Mouse (Mus musculus) hindbrain, embryonic 12.5 days (tissue): ENCODE results near the gene Keap1. TPM values are rescaled to one million over a fixed set of nuclear protein-coding genes. Genes with fewer than 3 reads are reported as not detected.

Source experiments
- ATAC-seq: fragments of 200-750 bp; cut with Nextera tagmentation; 2 replicates; pipeline ENCODE4 v1.8.0; 2017; ENCODE audit warnings: moderate TSS enrichment; ENCODE audit not compliant: low FRiP score
- H3K27ac ChIP-seq: fragments of 300-500 bp; sonication (generic); 2 replicates; pipeline ENCODE4 v1.5.1; 2016; ENCODE audit warnings: mild to moderate bottlenecking
- H3K27me3 ChIP-seq: fragments of 300-500 bp; sonication (generic); 2 replicates; pipeline ENCODE4 v1.6.1; 2016; ENCODE audit warnings: mild to moderate bottlenecking
- H3K36me3 ChIP-seq: fragments of 300-500 bp; sonication (generic); 2 replicates; pipeline ENCODE4 v1.6.1; 2016; ENCODE audit warnings: mild to moderate bottlenecking
- H3K4me1 ChIP-seq: fragments of 300-500 bp; sonication (generic); 2 replicates; pipeline ENCODE4 v1.6.1; 2016
- H3K4me2 ChIP-seq: fragments of 300-500 bp; sonication (generic); replicated peaks from 2 replicates; pipeline ENCODE4 v1.6.1; 2016; ENCODE audit warnings: mild to moderate bottlenecking
- H3K4me3 ChIP-seq: fragments of 300-500 bp; sonication (generic); 2 replicates; pipeline ENCODE4 v1.5.1; 2016; ENCODE audit warnings: mild to moderate bottlenecking
- H3K9ac ChIP-seq: fragments of 300-500 bp; sonication (generic); 2 replicates; pipeline ENCODE4 v1.6.1; 2016; ENCODE audit warnings: mild to moderate bottlenecking, moderate library complexity
- H3K9me3 ChIP-seq: fragments of 300-500 bp; sonication (generic); replicated peaks from 2 replicates; pipeline ENCODE4 v1.6.1; 2016; ENCODE audit warnings: mild to moderate bottlenecking
- WGBS: fragments of 180-500 bp; shearing (Covaris S2); methylation state at CpG from one replicate; pipeline ENCODE4 v1.1.7; 2016; 5-methylcytosine and 5-hydroxymethylcytosine counted together
- polyA plus RNA-seq: library from polyadenylated mRNA; unstranded; fragments of >200 nt; fragmentation: Nextera tagmentation; extraction: Ambion mirVana; gene quantifications from 2 replicates; pipeline ENCODE4 v1.2.1, GENCODE M21; 2016

Gene Keap1
- polyA plus RNA-seq, 1 experiment from 2014 or later = 54.8 TPM

DNA sequence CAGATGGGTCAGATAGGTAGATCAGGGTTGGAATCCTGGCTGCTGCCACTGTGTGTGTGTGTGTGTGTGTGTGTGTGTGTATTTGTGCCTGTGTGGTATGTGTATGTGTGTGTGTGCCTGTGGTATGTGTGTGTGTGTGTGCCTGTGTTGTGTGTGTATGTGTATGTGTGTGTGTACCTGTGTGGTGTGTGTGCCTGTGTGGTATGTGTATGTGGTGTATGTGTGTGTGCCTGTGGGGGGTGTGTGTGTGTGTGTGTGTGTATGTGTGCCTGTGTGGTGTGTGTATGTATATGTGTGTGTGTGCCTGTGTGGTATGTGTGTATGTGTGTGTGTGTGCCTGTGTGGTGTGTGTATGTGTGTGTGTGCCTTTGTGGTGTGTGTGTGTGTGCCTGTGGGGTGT, 15.5 kb upstream of the Keap1 start:
- Histone ChIP-seq H3K27ac (no peak overlapping the region), H3K4me1 (peaks cover 5% of the 10 kb centered on the region; the same call in 1 of the 2 replicates), H3K9me3 (no peaks in the 10 kb centered on the region), H3K27me3 (peaks cover 30% of the 10 kb centered on the region), H3K4me2 (no peak overlapping the region), H3K4me3 (no peak overlapping the region), H3K36me3 (no peaks in the 10 kb centered on the region), H3K9ac (no peak overlapping the region)
- no peak for ATAC-seq

DNA sequence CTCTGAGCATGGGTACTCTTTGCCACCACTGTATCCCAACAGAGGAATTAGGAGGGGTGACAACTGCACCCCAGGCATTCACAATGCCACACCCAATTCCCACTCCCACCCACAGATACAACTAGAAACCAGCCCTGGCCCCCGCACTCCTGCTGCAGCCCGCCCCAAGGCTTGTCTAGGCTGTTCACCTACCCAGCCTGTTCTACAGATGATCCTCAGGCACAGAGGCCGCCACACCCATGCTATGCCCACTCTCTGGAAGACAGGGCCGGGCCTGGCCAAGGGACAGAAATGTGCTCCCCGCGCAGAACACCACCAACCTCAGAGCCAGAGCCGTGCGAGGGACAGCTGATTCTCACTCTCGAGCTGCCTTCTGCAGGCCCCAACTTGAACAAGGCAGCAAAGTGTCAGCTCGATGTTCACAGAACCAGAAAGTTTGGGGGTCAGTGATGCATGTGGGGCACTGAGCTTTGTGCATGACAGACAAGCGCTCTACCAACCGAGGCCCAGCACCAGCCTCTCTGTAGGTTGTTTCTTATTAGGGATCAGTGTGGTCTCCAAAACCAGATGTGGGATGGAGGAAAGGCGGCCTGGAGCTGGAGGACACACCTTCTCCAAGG, 12.1 kb upstream of the Keap1 start:
- H3K36me3 ChIP-seq = no peaks in the 10 kb centered on the region
- H3K4me3 ChIP-seq = no peak overlapping the region
- H3K9me3 ChIP-seq = no peaks in the 10 kb centered on the region
- H3K4me1 ChIP-seq = peaks cover 10% of the 10 kb centered on the region
- 68% methylated on average over 13 of the region's 13 CpGs for WGBS
- no peak overlapping the region for H3K9ac ChIP-seq
- ATAC-seq = no peak
- H3K27me3 ChIP-seq = peaks cover 64% of the 10 kb centered on the region
- no peak overlapping the region for H3K27ac ChIP-seq
- no peak overlapping the region for H3K4me2 ChIP-seq

- no peak overlapping the region for H3K4me3 ChIP-seq
- no peaks in the 10 kb centered on the region for H3K36me3 ChIP-seq
- H3K9ac ChIP-seq = no peak overlapping the region
- no peak for ATAC-seq
- no peak overlapping the region for H3K4me2 ChIP-seq
- 51% methylated on average over 2 of the region's 2 CpGs for WGBS
- peaks cover 71% of the 10 kb centered on the region for H3K27me3 ChIP-seq
- no peaks in the 10 kb centered on the region for H3K9me3 ChIP-seq
- no peak overlapping the region for H3K27ac ChIP-seq
- peaks cover 10% of the 10 kb centered on the region for H3K4me1 ChIP-seq
Measured at GRCm38 (mm10) chr9:21250509-21250908, 11.3 kb upstream of the Keap1 start.

DNA sequence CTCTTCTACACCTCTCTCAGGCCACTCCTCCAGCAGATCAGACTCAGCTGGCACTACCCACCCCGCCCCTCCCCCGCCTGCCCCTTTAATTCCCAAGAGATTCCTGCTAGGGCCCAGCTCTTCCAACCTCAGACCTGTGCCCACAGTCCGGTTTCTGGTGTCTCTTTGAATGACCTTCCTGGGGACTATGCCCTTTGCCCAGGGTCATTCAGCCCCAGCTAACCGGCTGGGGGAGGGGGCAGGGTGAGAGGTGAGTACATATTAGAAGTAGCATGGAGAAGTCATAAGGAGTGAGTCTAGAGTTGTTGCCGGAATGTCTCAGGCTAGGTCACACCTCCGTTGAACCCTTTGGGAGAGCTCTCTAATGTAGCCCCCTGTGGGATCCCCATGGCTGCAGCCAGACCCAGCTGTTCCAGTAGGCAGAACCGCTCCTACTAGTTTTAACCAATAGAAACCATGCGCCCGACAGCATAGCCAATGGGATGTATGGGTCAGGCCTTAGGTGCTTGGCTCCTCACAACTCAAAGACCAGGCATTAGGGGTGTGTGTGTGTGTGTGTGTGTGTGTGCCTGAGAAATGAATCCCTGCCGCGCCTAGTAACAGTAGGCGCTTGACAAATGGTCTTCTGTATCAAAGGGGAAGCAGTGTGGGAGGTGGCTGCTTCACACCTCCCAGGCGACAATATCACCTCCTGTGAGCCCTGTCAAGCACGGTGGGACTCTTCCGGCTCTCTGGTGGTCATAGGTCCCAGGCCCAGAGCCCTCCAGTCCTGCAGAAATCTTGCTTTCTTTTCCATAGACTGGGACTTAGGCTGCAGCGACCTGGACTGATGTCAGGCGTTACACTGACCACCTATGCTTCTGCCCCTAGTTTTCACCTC, 10.7 kb upstream of the Keap1 start:
- no peak for ATAC-seq
- no peak overlapping the region for H3K27ac ChIP-seq
- 31% methylated on average over 17 of the region's 17 CpGs for WGBS

DNA sequence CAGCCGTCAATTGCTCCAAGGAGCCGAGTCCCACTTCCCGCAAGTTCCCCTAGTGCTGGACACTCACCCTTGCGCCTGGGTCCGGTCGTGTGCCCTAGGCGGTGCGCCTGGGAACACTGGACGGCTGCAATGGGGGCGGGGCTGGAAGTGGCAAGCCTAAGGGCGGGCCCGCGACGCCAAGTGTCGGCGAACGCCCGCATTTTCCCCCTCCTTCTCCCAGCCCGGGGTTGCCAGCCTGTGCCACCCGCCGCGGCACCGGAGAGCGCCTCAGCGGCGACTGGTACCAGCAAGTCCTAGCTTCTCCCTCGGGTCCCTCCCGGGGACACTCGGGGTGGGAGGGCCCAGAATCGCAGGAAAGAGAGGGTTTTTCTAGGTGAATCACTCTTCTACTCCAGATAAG, 9.2 kb upstream of the Keap1 start, which contains the start of gene S1pr5:
Gene S1pr5, minus strand, starts transcription at position 118 of the 400 bp plus-strand sequence.
- Histone ChIP-seq H3K36me3 (no peaks in the 10 kb centered on the region), H3K27me3 (peaks cover 93% of the 10 kb centered on the region), H3K27ac (no peak within 1 kb of the TSS), H3K4me3 (peak within 1 kb of the TSS; percentile 20), H3K9ac (peak within 1 kb of the TSS; percentile 18; the same call in 1 of the 2 replicates), H3K4me2 (peak within 1 kb of the TSS; percentile 34), H3K9me3 (no peaks in the 10 kb centered on the region), H3K4me1 (peaks cover 27% of the 10 kb centered on the region)
- ATAC-seq = no peak
- 1% methylated on average over 30 of the region's 30 CpGs for WGBS

More for the DNA sequence above, 10.7 kb upstream of the Keap1 start:
- H3K4me3 ChIP-seq = no peak overlapping the region
- H3K9ac ChIP-seq = no peak overlapping the region
- no peak overlapping the region for H3K4me2 ChIP-seq
- H3K36me3 ChIP-seq = no peaks in the 10 kb centered on the region
- peaks cover 77% of the 10 kb centered on the region for H3K27me3 ChIP-seq
- peaks cover 15% of the 10 kb centered on the region for H3K4me1 ChIP-seq
- H3K9me3 ChIP-seq = no peaks in the 10 kb centered on the region

DNA sequence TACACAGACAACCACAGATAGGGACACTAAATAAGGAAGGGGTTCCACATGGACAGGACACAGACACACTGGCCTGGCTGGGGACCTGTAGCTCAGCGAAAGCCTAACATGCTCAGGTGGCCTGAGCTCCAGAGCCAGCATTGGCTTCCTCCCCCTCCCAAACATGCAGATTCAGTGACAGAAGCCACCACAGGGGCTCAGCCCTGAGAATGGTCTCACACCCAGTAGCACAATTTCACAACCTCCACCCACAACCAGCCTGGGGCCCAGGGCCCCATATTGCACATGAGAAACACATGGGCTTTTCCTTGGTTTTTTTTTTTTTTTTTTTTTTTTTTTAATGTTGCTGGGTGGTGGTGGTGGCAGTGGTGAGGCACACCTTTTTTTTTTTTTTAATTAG, 7.2 kb upstream of the Keap1 start:
- no peak overlapping the region for H3K9ac ChIP-seq
- no peaks in the 10 kb centered on the region for H3K9me3 ChIP-seq
- H3K27me3 ChIP-seq = peaks cover 99% of the 10 kb centered on the region
- peaks cover 27% of the 10 kb centered on the region for H3K4me1 ChIP-seq
- no peak overlapping the region for H3K27ac ChIP-seq
- no peak for ATAC-seq
- 50% methylated on average over 1 of the region's 1 CpGs for WGBS
- H3K36me3 ChIP-seq = no peaks in the 10 kb centered on the region
- H3K4me3 ChIP-seq = no peak overlapping the region
- no peak overlapping the region for H3K4me2 ChIP-seq

- 5% methylated on average over 16 of the region's 16 CpGs for WGBS
- Histone ChIP-seq H3K9me3 (no peaks in the 10 kb centered on the region), H3K9ac (peak overlapping the region; percentile 55), H3K27ac (peak overlapping the region; percentile 17; the same call in 1 of the 2 replicates), H3K27me3 (peaks cover 88% of the 10 kb centered on the region), H3K4me1 (peaks cover 26% of the 10 kb centered on the region), H3K4me3 (peak overlapping the region; percentile 42), H3K4me2 (peak overlapping the region; percentile 73), H3K36me3 (no peaks in the 10 kb centered on the region)
- no peak for ATAC-seq
Measured at GRCm38 (mm10) chr9:21245113-21245487, 5.9 kb upstream of the Keap1 start.

- Histone ChIP-seq H3K27ac (peak overlapping the region; percentile 23), H3K4me2 (peak overlapping the region; percentile 73), H3K9me3 (no peaks in the 10 kb centered on the region), H3K4me1 (peaks cover 22% of the 10 kb centered on the region), H3K9ac (peak overlapping the region; percentile 55), H3K27me3 (peaks cover 83% of the 10 kb centered on the region), H3K4me3 (peak overlapping the region; percentile 42), H3K36me3 (no peaks in the 10 kb centered on the region)
- under 1% methylated on average over 72 of the region's 72 CpGs for WGBS
- ATAC-seq = peak; percentile 67
Measured at GRCm38 (mm10) chr9:21244428-21245112, 5.4 kb upstream of the Keap1 start.

- Histone ChIP-seq H3K27me3 (peaks cover 77% of the 10 kb centered on the region), H3K36me3 (no peaks in the 10 kb centered on the region), H3K9me3 (no peaks in the 10 kb centered on the region), H3K4me1 (peaks cover 28% of the 10 kb centered on the region), H3K9ac (peak overlapping the region; percentile 55), H3K4me3 (peak overlapping the region; percentile 42), H3K4me2 (peak overlapping the region; percentile 73), H3K27ac (peak overlapping the region; percentile 23)
- ATAC-seq = no peak
- WGBS = 5% methylated on average over 42 of the region's 42 CpGs
Measured at GRCm38 (mm10) chr9:21243826-21244427, 4.8 kb upstream of the Keap1 start.

GRCm38 (mm10) chr9:21241343-21241742, 2.2 kb upstream of the Keap1 start:
- peaks cover 52% of the 10 kb centered on the region for H3K27me3 ChIP-seq
- no peak for ATAC-seq

GRCm38 (mm10) chr9:21239465-21239848, 296 bp upstream of the Keap1 start:
- Histone ChIP-seq H3K4me3 (peak overlapping the region; percentile 92), H3K4me1 (peaks cover 31% of the 10 kb centered on the region), H3K36me3 (peaks cover 12% of the 10 kb centered on the region), H3K9me3 (no peaks in the 10 kb centered on the region), H3K27me3 (peaks cover 33% of the 10 kb centered on the region), H3K4me2 (peak overlapping the region; percentile 63), H3K9ac (peak overlapping the region; percentile 98), H3K27ac (peak overlapping the region; percentile 93; the same call in 1 of the 2 replicates)
- no peak for ATAC-seq
- 45% methylated on average over 4 of the region's 4 CpGs for WGBS

More at GRCm38 (mm10) chr9:21241343-21241742, 2.2 kb upstream of the Keap1 start:
- no peaks in the 10 kb centered on the region for H3K36me3 ChIP-seq
- 5% methylated on average over 11 of the region's 11 CpGs for WGBS
- peaks cover 38% of the 10 kb centered on the region for H3K4me1 ChIP-seq
- H3K27ac ChIP-seq = no peak overlapping the region
- H3K9me3 ChIP-seq = no peaks in the 10 kb centered on the region
- H3K9ac ChIP-seq = no peak overlapping the region
- no peak overlapping the region for H3K4me3 ChIP-seq
- no peak overlapping the region for H3K4me2 ChIP-seq
